Mouse (Mus musculus) myocyte (in vitro differentiated cells): ENCODE data around the gene Dennd6a.

Source experiments
- E2F4 ChIP-seq: IDR thresholded peaks from one replicate; pipeline ENCODE4 v1.6.1; 2011; ENCODE audit warnings: mild to moderate bottlenecking, control low read depth, moderate library complexity; ENCODE audit not compliant: insufficient read depth
- MYOD1 ChIP-seq, 3 experiments: IDR thresholded peaks; one replicate each; pipeline ENCODE4 v1.6.1; 2011; ENCODE audit warnings: control low read depth in 2 of 3, low read depth in 2 of 3, mild to moderate bottlenecking in 2 of 3, moderate library complexity in 1 of 3; ENCODE audit not compliant: insufficient read length in 2 of 3, control insufficient read depth in 1 of 3
- POLR2A ChIP-seq: IDR thresholded peaks from one replicate; pipeline ENCODE4 v1.6.1; 2011; ENCODE audit warnings: low read depth, mild to moderate bottlenecking, control low read depth, moderate library complexity; ENCODE audit not compliant: insufficient read length

DNA sequence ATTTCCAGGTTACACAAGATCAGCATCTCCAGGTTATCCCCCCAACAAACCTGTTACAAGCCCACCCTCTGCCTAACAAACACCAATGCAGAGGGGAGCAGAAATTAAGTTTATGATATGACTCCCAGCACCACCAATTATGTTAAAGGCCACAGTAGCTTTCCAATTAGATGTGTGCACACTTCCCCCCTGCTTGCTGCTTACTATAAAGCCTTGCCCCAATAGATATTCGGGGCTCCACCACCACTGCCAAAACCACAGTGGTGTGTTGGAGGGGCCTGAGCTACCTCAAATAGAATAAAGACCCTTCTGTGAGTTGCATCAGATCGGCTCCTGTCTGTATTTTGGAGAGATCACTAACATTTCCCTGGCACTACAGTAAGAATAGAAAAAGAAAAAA, 21.2 kb upstream of the Dennd6a start:
- TF ChIP-seq MYOD1 (IDR thresholded peaks at IDR 0.05; ENCODE audit: control insufficient read depth in 1 of 3, insufficient read length in 2 of 3, low read depth in 2 of 3), result no peak
- TF ChIP-seq POLR2A, result no peak
- no peak for TF ChIP-seq E2F4
